Mouse (Mus musculus): ENCODE data around the gene Olfr222. TPM values are rescaled to one million over a fixed set of nuclear protein-coding genes. Genes with fewer than 3 reads are reported as not detected.
"Not testable (repeated sequence)": the region's sequence is repeated elsewhere in the genome, so short reads cannot be mapped to it uniquely, and the experiment has no call there.

The Olfr222 gene
- total RNA-seq (2014; rRNA removed) (not detected in 2 replicates), polyA plus RNA-seq (2015; fragmentation: Nextera tagmentation; extraction: Ambion mirVana) (not detected in 2 replicates)

- H3K4me3 ChIP-seq (ENCODE audit: low read depth, low read length); H3K9me3 ChIP-seq (ENCODE audit: low read length); H3K9ac ChIP-seq; H3K27me3 ChIP-seq (ENCODE audit: insufficient read depth, low read length); ATAC-seq; H3K4me2 ChIP-seq (ENCODE audit: low read depth); H3K4me1 ChIP-seq (ENCODE audit: insufficient read depth); H3K36me3 ChIP-seq (ENCODE audit: insufficient read depth); DNase-seq; H3K27ac ChIP-seq (ENCODE audit: low read depth, low read length): not testable (repeated sequence)
Observed at GRCm38 (mm10) chr11:59576135-59576534, at the start of gene Olfr222. Olfr222 (minus strand) TSS chr11:59576235.

GRCm38 (mm10) chr11:59624017-59624630, 48.1 kb upstream of the Olfr222 start:
- peak; percentile 94 for ATAC-seq
- peak; percentile 91 for TF ChIP-seq CTCF (IDR thresholded peaks at IDR 0.05; ENCODE audit: low read depth)
- no peaks in the 10 kb centered on the region for H3K4me1 ChIP-seq (ENCODE audit: insufficient read depth)

GRCm38 (mm10) chr11:59622214-59622613, 46.2 kb upstream of the Olfr222 start:
- Histone ChIP-seq H3K4me3 (ENCODE audit: low read depth, low read length) (no peak overlapping the region), H3K9me3 (ENCODE audit: low read length) (no peaks in the 10 kb centered on the region), H3K9ac (no peak overlapping the region), H3K27me3 (ENCODE audit: insufficient read depth, low read length) (no peaks in the 10 kb centered on the region), H3K4me2 (ENCODE audit: low read depth) (no peak overlapping the region), H3K27ac (ENCODE audit: low read depth, low read length) (no peak overlapping the region), H3K4me1 (ENCODE audit: insufficient read depth) (no peaks in the 10 kb centered on the region), H3K36me3 (ENCODE audit: insufficient read depth) (no peaks in the 10 kb centered on the region)
- ATAC-seq (no peak), DNase-seq (no peak)
- 81% methylated on average over 3 of the region's 3 CpGs for WGBS
- no peak for TF ChIP-seq CTCF (IDR thresholded peaks at IDR 0.05; ENCODE audit: low read depth)

More at GRCm38 (mm10) chr11:59624017-59624630, 48.1 kb upstream of the Olfr222 start:
- Histone ChIP-seq H3K9ac (no peak overlapping the region), H3K4me2 (ENCODE audit: low read depth) (no peak overlapping the region), H3K9me3 (ENCODE audit: low read length) (no peaks in the 10 kb centered on the region), H3K36me3 (ENCODE audit: insufficient read depth) (no peaks in the 10 kb centered on the region), H3K27me3 (ENCODE audit: insufficient read depth, low read length) (no peaks in the 10 kb centered on the region), H3K27ac (ENCODE audit: low read depth, low read length) (no peak overlapping the region), H3K4me3 (ENCODE audit: low read depth, low read length) (no peak overlapping the region)
- WGBS, result 34% methylated on average over 6 of the region's 6 CpGs
- DNase-seq, result peak; percentile 85

DNA sequence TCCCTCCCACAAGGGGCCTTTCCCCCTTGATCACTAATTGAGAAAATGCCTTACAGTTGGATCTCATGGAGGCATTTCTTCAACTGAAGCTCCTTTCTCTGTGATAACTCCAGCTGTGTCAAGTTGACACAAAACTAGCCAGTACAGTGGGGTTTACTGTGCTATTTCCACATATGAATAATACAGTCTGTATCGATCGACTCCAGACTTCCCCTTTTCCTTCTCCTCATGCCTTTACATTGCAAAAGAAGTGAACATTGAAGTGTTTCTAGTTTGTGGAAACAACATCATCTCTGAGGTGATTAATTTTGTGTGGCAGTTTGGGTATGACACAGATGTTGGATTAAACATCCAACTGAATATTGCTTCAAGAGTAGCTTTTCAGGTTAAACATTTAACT, 41.0 kb upstream of the Olfr222 start:
- H3K4me3 ChIP-seq (ENCODE audit: low read depth, low read length); H3K9me3 ChIP-seq (ENCODE audit: low read length); H3K27ac ChIP-seq (ENCODE audit: low read depth, low read length); H3K27me3 ChIP-seq (ENCODE audit: insufficient read depth, low read length); H3K4me1 ChIP-seq (ENCODE audit: insufficient read depth); ATAC-seq; H3K36me3 ChIP-seq (ENCODE audit: insufficient read depth); DNase-seq; H3K4me2 ChIP-seq (ENCODE audit: low read depth); H3K9ac ChIP-seq: not testable (repeated sequence)
- WGBS, result 97% methylated on average over 2 of the region's 2 CpGs

- WGBS, result 51% methylated on average over 4 of the region's 4 CpGs
Observed at GRCm38 (mm10) chr11:59614120-59614519, 38.1 kb upstream of the Olfr222 start.

DNA sequence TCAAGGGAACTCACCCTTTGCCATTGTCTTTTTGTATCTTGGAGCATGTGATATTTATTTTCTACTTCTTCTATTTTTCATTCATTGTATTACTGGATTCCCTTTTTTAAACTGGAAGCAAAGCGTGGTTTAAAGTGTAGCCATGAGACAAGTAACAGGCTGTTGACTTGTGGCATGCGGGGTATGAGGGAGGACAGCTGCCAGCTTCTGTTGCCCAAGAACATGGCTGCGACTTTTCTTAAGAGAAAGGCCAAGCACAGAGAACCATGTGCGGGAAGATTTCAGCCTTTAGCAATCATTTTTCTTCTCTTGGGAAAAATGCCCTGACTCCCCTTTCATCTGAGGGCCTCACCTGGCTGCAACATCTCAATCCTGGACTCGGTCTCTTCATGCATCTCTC, 35.6 kb upstream of the Olfr222 start:
- 83% methylated on average over 5 of the region's 5 CpGs for whole genome bisulfite sequencing
- Histone ChIP-seq H3K9me3 (ENCODE audit: low read length) (no peaks in the 10 kb centered on the region), H3K27ac (ENCODE audit: low read depth, low read length) (no peak overlapping the region), H3K4me1 (ENCODE audit: insufficient read depth) (no peaks in the 10 kb centered on the region), H3K4me3 (ENCODE audit: low read depth, low read length) (no peak overlapping the region), H3K4me2 (ENCODE audit: low read depth) (no peak overlapping the region), H3K9ac (no peak overlapping the region), H3K36me3 (ENCODE audit: insufficient read depth) (no peaks in the 10 kb centered on the region), H3K27me3 (ENCODE audit: insufficient read depth, low read length) (no peaks in the 10 kb centered on the region)
- TF ChIP-seq CTCF (IDR thresholded peaks at IDR 0.05; ENCODE audit: low read depth), result no peak
- DNase-seq, result no peak
- no peak for ATAC-seq

More at GRCm38 (mm10) chr11:59614120-59614519, 38.1 kb upstream of the Olfr222 start:
- TF ChIP-seq CTCF (IDR thresholded peaks at IDR 0.05; ENCODE audit: low read depth), result peak; percentile 68
- ATAC-seq (peak; percentile 45; the same call in 1 of the 2 replicates), DNase-seq (peak; percentile 49)
- Histone ChIP-seq H3K4me1 (ENCODE audit: insufficient read depth) (no peaks in the 10 kb centered on the region), H3K9ac (no peak overlapping the region), H3K4me2 (ENCODE audit: low read depth) (no peak overlapping the region), H3K4me3 (ENCODE audit: low read depth, low read length) (no peak overlapping the region), H3K9me3 (ENCODE audit: low read length) (no peaks in the 10 kb centered on the region), H3K36me3 (ENCODE audit: insufficient read depth) (no peaks in the 10 kb centered on the region), H3K27ac (ENCODE audit: low read depth, low read length) (no peak overlapping the region), H3K27me3 (ENCODE audit: insufficient read depth, low read length) (no peaks in the 10 kb centered on the region)

- WGBS, result 81% methylated on average over 1 of the region's 1 CpGs
Observed at GRCm38 (mm10) chr11:59602287-59602686, 26.3 kb upstream of the Olfr222 start.

More at GRCm38 (mm10) chr11:59602287-59602686, 26.3 kb upstream of the Olfr222 start:
- no peaks in the 10 kb centered on the region for H3K27me3 ChIP-seq (ENCODE audit: insufficient read depth, low read length)
- H3K36me3 ChIP-seq (ENCODE audit: insufficient read depth), result no peaks in the 10 kb centered on the region
- no peak overlapping the region for H3K4me3 ChIP-seq (ENCODE audit: low read depth, low read length)
- no peak for DNase-seq
- no peak overlapping the region for H3K27ac ChIP-seq (ENCODE audit: low read depth, low read length)
- no peak for ATAC-seq
- no peaks in the 10 kb centered on the region for H3K9me3 ChIP-seq (ENCODE audit: low read length)
- no peak overlapping the region for H3K4me2 ChIP-seq (ENCODE audit: low read depth)
- no peak for TF ChIP-seq CTCF (IDR thresholded peaks at IDR 0.05; ENCODE audit: low read depth)
- H3K9ac ChIP-seq, result no peak overlapping the region
- no peaks in the 10 kb centered on the region for H3K4me1 ChIP-seq (ENCODE audit: insufficient read depth)

All from forebrain, postnatal 0 days (tissue).